Mouse (Mus musculus): ENCODE results near the gene Fam166b.

- TF ChIP-seq CTCF (IDR thresholded peaks at IDR 0.05; ENCODE audit: low read depth) = no peak
- no peak for TF ChIP-seq EP300 (IDR thresholded peaks at IDR 0.05; ENCODE audit: low read depth)
Observed at GRCm38 (mm10) chr4:43423267-43423934, 5.5 kb downstream of the Fam166b start.
